Mouse (Mus musculus) central nervous system, embryonic 18 days (tissue): ENCODE data around the gene Nxph4. TPM values are rescaled to one million over a fixed set of nuclear protein-coding genes. Genes with fewer than 3 reads are reported as not detected.

Experiments
- polyA plus RNA-seq: library from polyadenylated mRNA; depleted of rRNA; stranded (reverse); fragments of >200 nt; gene quantifications from 2 replicates; pipeline ENCODE4 v1.2.3, GENCODE M21; 2012; rRNA removed

Gene Nxph4
- 10.5 and 10.6 TPM in 2 replicates for polyA plus RNA-seq

DNA sequence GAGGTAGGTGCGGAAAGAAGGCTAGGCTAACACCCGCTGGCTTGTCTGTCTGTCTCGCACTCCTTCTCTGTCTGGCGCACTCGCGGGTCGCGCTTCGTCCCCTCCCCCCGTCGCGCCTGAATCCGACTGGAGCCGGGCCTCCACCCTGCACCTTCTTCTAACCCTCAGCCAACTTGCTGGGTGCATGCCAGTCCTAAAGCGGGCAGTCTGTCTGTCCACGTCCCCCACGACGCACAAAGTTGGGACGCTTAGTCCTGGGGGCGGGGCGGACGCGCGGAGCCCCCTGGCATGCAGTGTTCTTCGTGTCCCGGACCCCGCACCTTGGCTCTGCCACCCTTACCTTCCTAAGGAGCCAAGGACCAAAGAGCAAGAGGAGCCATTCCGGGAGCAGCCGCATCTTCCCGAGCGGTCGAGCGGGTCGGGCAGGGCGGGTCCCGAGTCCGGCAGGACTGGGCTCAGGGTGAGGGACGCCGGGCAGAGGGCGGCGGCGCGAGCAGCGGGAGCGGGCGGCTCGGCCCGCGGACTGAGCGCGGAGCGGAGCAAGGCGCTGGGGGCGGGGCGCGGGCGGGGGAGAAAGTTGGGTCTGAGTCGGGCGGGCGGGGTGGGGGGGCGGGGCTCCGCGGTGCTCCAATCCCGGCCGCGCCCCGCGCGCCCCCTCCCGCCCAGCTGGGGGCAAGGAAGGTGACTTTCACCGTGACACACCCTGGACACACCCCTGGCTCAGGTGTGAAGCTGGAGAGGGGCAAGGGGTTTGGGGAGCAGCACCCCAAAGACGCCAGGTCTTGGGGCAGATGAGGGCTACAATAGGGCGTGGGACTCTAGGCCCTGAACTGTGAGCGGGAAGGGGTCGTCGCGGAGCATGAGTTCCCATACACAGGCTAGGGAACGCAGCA is at the start of gene Nxph4:
TSS of gene Nxph4 (minus strand) at position 524 of the 893 bp plus-strand sequence.

GRCm38 (mm10) chr10:127522088-127522581 is 12.2 kb downstream of the Nxph4 start, which contains the start of gene Shmt2:
Gene Shmt2 (minus strand): TSS chr10:127522444.

GRCm38 (mm10) chr10:127514764-127515163 is 19.6 kb downstream of the Nxph4 start, which contains the start of gene Ndufa4l2:
Gene Ndufa4l2 (plus strand): TSS chr10:127514967.

DNA sequence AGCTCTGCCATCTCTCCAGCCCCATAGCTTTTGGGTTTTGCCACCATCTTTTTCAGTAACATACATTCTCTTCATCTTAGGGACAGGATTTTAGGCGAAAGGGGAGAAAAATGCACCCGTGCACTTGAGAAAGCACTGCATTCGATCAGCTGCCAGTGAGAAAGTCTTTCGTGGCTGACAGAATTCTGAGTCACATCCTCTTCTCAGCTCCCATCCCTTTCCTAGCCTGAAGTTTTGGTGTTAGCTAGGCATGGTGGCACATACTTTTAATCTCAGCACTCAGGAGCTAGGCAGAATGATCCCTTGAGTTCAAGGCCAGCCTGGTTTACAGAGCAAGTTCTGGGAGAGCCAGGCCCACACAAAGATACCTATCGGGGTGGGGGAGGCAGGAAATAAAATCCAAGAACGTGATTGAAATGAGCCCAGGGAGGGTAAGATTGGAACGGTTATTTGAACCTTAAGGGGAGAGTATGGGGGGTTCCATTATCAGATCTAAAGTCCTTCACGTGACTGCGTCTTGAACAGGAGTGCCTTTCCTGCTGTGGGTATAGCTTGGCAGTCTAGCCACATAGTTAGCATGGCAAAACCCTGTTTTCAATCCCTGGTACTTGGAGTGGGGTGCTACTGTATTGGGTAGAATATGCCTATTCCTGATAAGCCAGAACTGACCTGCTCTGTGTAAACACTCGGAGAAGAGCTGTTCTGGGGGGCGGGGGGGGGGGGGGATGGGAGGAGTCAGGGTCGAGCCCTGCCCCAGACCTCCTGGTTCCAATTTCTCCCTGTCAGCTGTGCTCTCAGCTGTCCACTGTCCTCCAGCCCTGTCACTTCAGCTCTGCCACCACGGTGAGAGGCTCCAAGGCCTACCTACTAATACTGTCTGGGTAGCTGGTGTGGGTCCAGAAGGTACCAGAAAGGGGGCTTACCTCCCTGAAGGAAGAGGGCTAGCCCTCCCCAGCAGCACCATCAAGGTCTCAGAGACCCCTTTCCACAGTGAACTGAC is 33.2 kb downstream of the Nxph4 start, which contains the start of gene Stac3:
TSS of gene Stac3 (plus strand) at position 793 of the 1,000 bp plus-strand sequence.

Other genes starting within 250 kb of the Nxph4 start
- 26.6 and 33.0 TPM in 2 replicates for gene Mbd6, start 245.5 kb downstream of the Nxph4 start, polyA plus RNA-seq
- 94.5 and 96.6 TPM in 2 replicates for gene Mars, start 222.8 kb downstream of the Nxph4 start, polyA plus RNA-seq
- 0.48 and 0.60 TPM in 2 replicates for gene Arhgap9, start 212.6 kb downstream of the Nxph4 start, polyA plus RNA-seq
- 5.2 and 7.5 TPM in 2 replicates for gene Gli1, start 192.6 kb downstream of the Nxph4 start, polyA plus RNA-seq
- gene Inhbe, start 180.1 kb downstream of the Nxph4 start, polyA plus RNA-seq, result 0.01 TPM in 1 of 2 replicates, not detected in the other
- gene Inhbc, start 164.1 kb downstream of the Nxph4 start, polyA plus RNA-seq, result not detected in 2 replicates
- 48.7 and 63.2 TPM in 2 replicates for gene R3hdm2, start 154.2 kb downstream of the Nxph4 start, polyA plus RNA-seq
- gene Stac3, start 32.9 kb downstream of the Nxph4 start, polyA plus RNA-seq, result 6.8 and 10.4 TPM in 2 replicates
- 13.5 and 15.8 TPM in 2 replicates for gene Ndufa4l2, start 19.6 kb downstream of the Nxph4 start, polyA plus RNA-seq
- 61.1 and 62.7 TPM in 2 replicates for gene Shmt2, start 12.1 kb downstream of the Nxph4 start, polyA plus RNA-seq
- 178 and 189 TPM in 2 replicates for gene Lrp1, start 86.6 kb upstream of the Nxph4 start, polyA plus RNA-seq
- 5.9 and 6.5 TPM in 2 replicates for gene Stat6, start 108.4 kb upstream of the Nxph4 start, polyA plus RNA-seq
- gene Nemp1, start 132.3 kb upstream of the Nxph4 start, polyA plus RNA-seq, result 7.1 and 7.3 TPM in 2 replicates
- 13.1 and 13.3 TPM in 2 replicates for gene Nab2, start 134.0 kb upstream of the Nxph4 start, polyA plus RNA-seq
- gene Myo1a, start 170.6 kb upstream of the Nxph4 start, polyA plus RNA-seq, result 2.2 and 3.5 TPM in 2 replicates
- 5.4 and 6.2 TPM in 2 replicates for gene Tac2, start 189.9 kb upstream of the Nxph4 start, polyA plus RNA-seq
- 9.3 and 10.1 TPM in 2 replicates for gene Zbtb39, start 205.0 kb upstream of the Nxph4 start, polyA plus RNA-seq
- gene Gpr182, start 217.2 kb upstream of the Nxph4 start, polyA plus RNA-seq, result 1.1 and 1.3 TPM in 2 replicates
- 0.05 and 0.07 TPM in 2 replicates for gene Rdh1, start 225.2 kb upstream of the Nxph4 start, polyA plus RNA-seq
- gene Rdh16f1, start 225.2 kb upstream of the Nxph4 start, polyA plus RNA-seq, result 0.63 TPM in 1 of 2 replicates, not detected in the other
- gene Rdh9, start 241.8 kb upstream of the Nxph4 start, polyA plus RNA-seq, result 0.61 TPM in 1 of 2 replicates, not detected in the other